Mouse (Mus musculus): ENCODE measurements around the gene Gm7694. TPM values are rescaled to one million over a fixed set of nuclear protein-coding genes. Genes with fewer than 3 reads are reported as not detected.

Gm7694 gene
- polyA plus RNA-seq, 2 experiments: 3.9 to 8.6 TPM

- H3K9ac ChIP-seq (ENCODE audit: low read depth, low read length, severe bottlenecking): no peak overlapping the region
- no peak overlapping the region for H3K27ac ChIP-seq (replicated peaks; ENCODE audit: low read depth, low read length)
- no peaks in the 10 kb centered on the region for H3K9me3 ChIP-seq (ENCODE audit: control insufficient read depth, low read length)
- ATAC-seq (ENCODE audit: low FRiP score, low read depth) (no peak), DNase-seq (ENCODE audit: low spot score) (no peak)
- no peaks in the 10 kb centered on the region for H3K27me3 ChIP-seq (ENCODE audit: control insufficient read depth, insufficient read depth, low read length)
- TF ChIP-seq POLR2A (IDR thresholded peaks at IDR 0.05; ENCODE audit: borderline replicate concordance, extremely low read depth, insufficient read depth, insufficient read length): no peak
- H3K4me2 ChIP-seq (replicated peaks; ENCODE audit: low read depth, low read length, severe bottlenecking): no peak overlapping the region
- H3K36me3 ChIP-seq (ENCODE audit: control insufficient read depth, insufficient read depth, low read length): peaks cover 5% of the 10 kb centered on the region; the same call in 1 of the 2 replicates
- WGBS: 72% methylated on average over 2 of the region's 2 CpGs
- H3K4me3 ChIP-seq (replicated peaks; ENCODE audit: low read length): no peak overlapping the region
- H3K4me1 ChIP-seq (ENCODE audit: control insufficient read depth, insufficient read depth, low read length): no peaks in the 10 kb centered on the region
Observed at GRCm38 (mm10) chr1:170322046-170322445, 15.9 kb upstream of the Gm7694 start.

- DNase-seq (ENCODE audit: low spot score): no peak
- Histone ChIP-seq H3K9ac (ENCODE audit: low read depth, low read length, severe bottlenecking) (no peak overlapping the region), H3K27me3 (ENCODE audit: control insufficient read depth, insufficient read depth, low read length) (no peaks in the 10 kb centered on the region), H3K4me2 (replicated peaks; ENCODE audit: low read depth, low read length, severe bottlenecking) (no peak overlapping the region), H3K36me3 (ENCODE audit: control insufficient read depth, insufficient read depth, low read length) (no peaks in the 10 kb centered on the region), H3K9me3 (ENCODE audit: control insufficient read depth, low read length) (no peaks in the 10 kb centered on the region), H3K4me1 (ENCODE audit: control insufficient read depth, insufficient read depth, low read length) (0 out of 2 replicates have a peak, but pooled peaks cover 4% of the 10 kb centered on the region), H3K27ac (replicated peaks; ENCODE audit: low read depth, low read length) (no peak overlapping the region), H3K4me3 (replicated peaks; ENCODE audit: low read length) (no peak overlapping the region)
- no peak for TF ChIP-seq POLR2A (IDR thresholded peaks at IDR 0.05; ENCODE audit: borderline replicate concordance, extremely low read depth, insufficient read depth, insufficient read length)
- WGBS: 74% methylated on average over 6 of the region's 6 CpGs
- ATAC-seq (ENCODE audit: low FRiP score, low read depth): no peak
Observed at GRCm38 (mm10) chr1:170311431-170311830, 5.3 kb upstream of the Gm7694 start.

DNA sequence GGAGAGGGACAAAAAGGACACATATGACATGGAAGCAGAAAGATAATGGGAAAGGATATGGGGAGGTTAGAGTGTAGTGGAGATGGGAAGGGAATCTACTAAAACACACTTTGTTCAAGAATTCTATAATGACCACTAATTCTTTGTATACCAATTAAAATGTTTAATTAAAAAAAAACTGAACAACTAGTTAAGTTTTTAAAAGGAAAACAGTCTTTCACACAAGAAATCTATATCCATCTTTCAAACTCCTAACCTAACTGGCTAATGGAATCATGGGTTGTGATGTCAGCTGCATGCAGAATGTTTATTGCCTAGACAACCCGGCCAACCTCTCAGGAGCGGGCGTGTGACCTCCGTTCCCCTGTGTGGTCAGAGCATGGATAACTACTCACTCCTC, 2.4 kb upstream of the Gm7694 start, which contains the start of gene Spata46:
Spata46 (plus strand) TSS at position 301 of the 400 bp plus-strand sequence.
- Histone ChIP-seq H3K36me3 (ENCODE audit: control insufficient read depth, insufficient read depth, low read length) (peaks cover 3% of the 10 kb centered on the region; the same call in 1 of the 2 replicates), H3K4me2 (replicated peaks; ENCODE audit: low read depth, low read length, severe bottlenecking) (no peak within 1 kb of the TSS), H3K9me3 (ENCODE audit: control insufficient read depth, low read length) (no peaks in the 10 kb centered on the region), H3K9ac (ENCODE audit: low read depth, low read length, severe bottlenecking) (no peak within 1 kb of the TSS), H3K27ac (replicated peaks; ENCODE audit: low read depth, low read length) (no peak within 1 kb of the TSS), H3K4me1 (ENCODE audit: control insufficient read depth, insufficient read depth, low read length) (0 out of 2 replicates have a peak, but pooled peaks cover under 1% of the 10 kb centered on the region), H3K27me3 (ENCODE audit: control insufficient read depth, insufficient read depth, low read length) (no peaks in the 10 kb centered on the region), H3K4me3 (replicated peaks; ENCODE audit: low read length) (no peak within 1 kb of the TSS)
- WGBS: 81% methylated on average over 4 of the region's 4 CpGs
- no peak for TF ChIP-seq POLR2A (IDR thresholded peaks at IDR 0.05; ENCODE audit: borderline replicate concordance, extremely low read depth, insufficient read depth, insufficient read length)
- ATAC-seq (ENCODE audit: low FRiP score, low read depth): no peak
- no peak for DNase-seq (ENCODE audit: low spot score)

DNA sequence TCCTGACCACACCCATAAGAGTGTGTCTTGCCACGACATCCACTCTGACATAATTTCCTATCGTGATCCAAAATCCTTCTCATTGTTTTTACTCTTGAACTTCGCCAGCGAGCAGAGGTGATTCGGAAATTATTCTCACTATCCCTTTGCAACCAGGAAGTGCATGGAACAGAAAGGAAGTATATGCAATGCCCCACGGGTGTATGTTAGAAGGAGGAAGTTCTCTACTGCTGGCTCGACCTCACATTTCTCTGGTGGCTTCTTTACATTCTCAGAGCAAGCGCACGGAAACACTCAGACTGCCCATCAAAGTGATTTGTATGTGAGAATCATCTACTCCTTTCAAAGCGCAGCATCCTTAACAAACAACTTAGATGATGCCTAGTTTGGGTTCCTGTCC, 1.1 kb downstream of the Gm7694 start:
- no peaks in the 10 kb centered on the region for H3K9me3 ChIP-seq (ENCODE audit: control insufficient read depth, low read length)
- no peaks in the 10 kb centered on the region for H3K4me1 ChIP-seq (ENCODE audit: control insufficient read depth, insufficient read depth, low read length)
- H3K27me3 ChIP-seq (ENCODE audit: control insufficient read depth, insufficient read depth, low read length): no peaks in the 10 kb centered on the region
- 88% methylated on average over 10 of the region's 10 CpGs for WGBS
- H3K9ac ChIP-seq (ENCODE audit: low read depth, low read length, severe bottlenecking): no peak overlapping the region
- ATAC-seq (ENCODE audit: low FRiP score, low read depth) (no peak), DNase-seq (ENCODE audit: low spot score) (no peak)
- TF ChIP-seq POLR2A (IDR thresholded peaks at IDR 0.05; ENCODE audit: borderline replicate concordance, extremely low read depth, insufficient read depth, insufficient read length): no peak
- peaks cover 3% of the 10 kb centered on the region; the same call in 1 of the 2 replicates for H3K36me3 ChIP-seq (ENCODE audit: control insufficient read depth, insufficient read depth, low read length)
- H3K4me3 ChIP-seq (replicated peaks; ENCODE audit: low read length): no peak overlapping the region
- no peak overlapping the region for H3K27ac ChIP-seq (replicated peaks; ENCODE audit: low read depth, low read length)
- no peak overlapping the region for H3K4me2 ChIP-seq (replicated peaks; ENCODE audit: low read depth, low read length, severe bottlenecking)

DNA sequence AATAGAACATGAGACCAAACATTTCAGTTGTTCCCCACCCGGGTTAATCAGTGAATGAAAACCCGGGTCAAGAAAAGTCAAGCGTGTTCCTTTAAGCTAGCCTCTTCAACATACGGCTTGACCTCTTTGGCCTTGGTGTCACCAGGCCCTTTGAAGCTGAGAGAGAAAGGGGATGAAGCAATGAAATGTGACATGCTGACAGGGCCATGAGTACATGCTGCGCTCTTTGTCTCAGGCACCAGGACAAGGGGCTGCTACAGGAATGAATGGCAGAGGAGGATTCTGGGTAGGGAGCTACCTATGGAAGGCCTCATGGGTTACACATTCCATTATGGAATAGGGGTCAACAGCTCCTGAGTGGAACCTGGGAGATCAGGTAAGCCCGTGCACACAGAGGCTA, 3.0 kb downstream of the Gm7694 start:
- 83% methylated on average over 6 of the region's 6 CpGs for WGBS
- no peak for TF ChIP-seq POLR2A (IDR thresholded peaks at IDR 0.05; ENCODE audit: borderline replicate concordance, extremely low read depth, insufficient read depth, insufficient read length)
- H3K27me3 ChIP-seq (ENCODE audit: control insufficient read depth, insufficient read depth, low read length): no peaks in the 10 kb centered on the region
- no peaks in the 10 kb centered on the region for H3K9me3 ChIP-seq (ENCODE audit: control insufficient read depth, low read length)
- H3K36me3 ChIP-seq (ENCODE audit: control insufficient read depth, insufficient read depth, low read length): peaks cover 3% of the 10 kb centered on the region; the same call in 1 of the 2 replicates
- no peak overlapping the region for H3K4me3 ChIP-seq (replicated peaks; ENCODE audit: low read length)
- no peak overlapping the region for H3K9ac ChIP-seq (ENCODE audit: low read depth, low read length, severe bottlenecking)
- no peak for ATAC-seq (ENCODE audit: low FRiP score, low read depth)
- no peak overlapping the region for H3K4me2 ChIP-seq (replicated peaks; ENCODE audit: low read depth, low read length, severe bottlenecking)
- DNase-seq (ENCODE audit: low spot score): no peak
- no peaks in the 10 kb centered on the region for H3K4me1 ChIP-seq (ENCODE audit: control insufficient read depth, insufficient read depth, low read length)
- no peak overlapping the region for H3K27ac ChIP-seq (replicated peaks; ENCODE audit: low read depth, low read length)

DNA sequence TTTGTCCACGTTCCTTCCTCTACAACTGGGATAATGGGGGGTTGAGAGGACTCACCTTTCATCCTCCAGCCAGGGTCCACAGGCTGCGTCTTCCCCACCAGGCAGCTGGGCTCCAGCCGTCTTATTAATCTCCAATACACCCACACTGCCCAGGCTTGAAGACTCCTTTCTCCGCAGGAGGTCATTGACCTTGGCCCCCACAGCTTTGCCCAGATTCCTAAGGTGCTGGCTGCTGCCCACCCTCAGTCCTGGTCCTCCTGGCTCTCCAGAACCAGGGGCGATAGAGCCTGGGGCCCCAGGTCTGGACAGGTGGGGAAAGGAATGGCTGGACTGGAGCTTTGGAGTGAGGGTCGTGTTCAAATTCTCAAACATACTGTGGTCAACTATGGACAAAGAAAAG, 3.7 kb downstream of the Gm7694 start:
- 76% methylated on average over 6 of the region's 6 CpGs for WGBS
- H3K9ac ChIP-seq (ENCODE audit: low read depth, low read length, severe bottlenecking): no peak overlapping the region
- H3K9me3 ChIP-seq (ENCODE audit: control insufficient read depth, low read length): no peaks in the 10 kb centered on the region
- no peak overlapping the region for H3K27ac ChIP-seq (replicated peaks; ENCODE audit: low read depth, low read length)
- H3K4me2 ChIP-seq (replicated peaks; ENCODE audit: low read depth, low read length, severe bottlenecking): no peak overlapping the region
- no peak for ATAC-seq (ENCODE audit: low FRiP score, low read depth)
- H3K27me3 ChIP-seq (ENCODE audit: control insufficient read depth, insufficient read depth, low read length): no peaks in the 10 kb centered on the region
- peaks cover 3% of the 10 kb centered on the region; the same call in 1 of the 2 replicates for H3K36me3 ChIP-seq (ENCODE audit: control insufficient read depth, insufficient read depth, low read length)
- no peaks in the 10 kb centered on the region for H3K4me1 ChIP-seq (ENCODE audit: control insufficient read depth, insufficient read depth, low read length)
- no peak overlapping the region for H3K4me3 ChIP-seq (replicated peaks; ENCODE audit: low read length)
- TF ChIP-seq POLR2A (IDR thresholded peaks at IDR 0.05; ENCODE audit: borderline replicate concordance, extremely low read depth, insufficient read depth, insufficient read length): no peak
- no peak for DNase-seq (ENCODE audit: low spot score)

Data from limb, embryonic 14.5 days (tissue).